Mouse (Mus musculus) layer of hippocampus, adult 18-20 months (tissue): Measurements from ENCODE around the gene Sbsn. TPM values are rescaled to one million over a fixed set of nuclear protein-coding genes. Genes with fewer than 3 reads are reported as not detected.

ENCODE experiments used
- DNase-seq, 2 experiments: peaks; one replicate each; pipeline ENCODE4 v3.0.0; 2022; ENCODE audit warnings: low spot score in 2 of 2
- total RNA-seq, 2 experiments: library from RNA; stranded (reverse); gene quantifications; 2 replicates each; pipeline ENCODE4 v1.2.3; 2021

Gene Sbsn
- total RNA-seq, 2 experiments from 2014 or later, result 6.9 to 10.1 TPM

GRCm38 (mm10) chr7:30749824-30750606 lies 1.3 kb upstream of the Sbsn start:
- no peak for DNase-seq

- DNase-seq, result no peak
Observed at GRCm38 (mm10) chr7:30757001-30757400, 5.7 kb downstream of the Sbsn start.

- no peak for DNase-seq
Observed at GRCm38 (mm10) chr7:30758853-30759252, 7.6 kb downstream of the Sbsn start.

GRCm38 (mm10) chr7:30761769-30762352 lies 10.6 kb downstream of the Sbsn start:
- no peak for DNase-seq

GRCm38 (mm10) chr7:30763456-30763855 lies 12.2 kb downstream of the Sbsn start, which contains the start of gene Dmkn:
Gene Dmkn, plus strand, starts transcription at chr7:30763756.
- DNase-seq, result no peak

- DNase-seq, result no peak
Observed at GRCm38 (mm10) chr7:30765173-30765572, 13.9 kb downstream of the Sbsn start.

GRCm38 (mm10) chr7:30766408-30766807 lies 15.1 kb downstream of the Sbsn start:
- no peak for DNase-seq

GRCm38 (mm10) chr7:30769236-30769635 lies 18.0 kb downstream of the Sbsn start:
- no peak for DNase-seq

GRCm38 (mm10) chr7:30776104-30776503 lies 24.8 kb downstream of the Sbsn start:
- peak in 1 of 2 experiments; percentile 11 for DNase-seq

GRCm38 (mm10) chr7:30777081-30777579 lies 25.9 kb downstream of the Sbsn start:
- DNase-seq, result no peak

GRCm38 (mm10) chr7:30777911-30778310 lies 26.6 kb downstream of the Sbsn start:
- no peak for DNase-seq

- DNase-seq, result no peak
Observed at GRCm38 (mm10) chr7:30781792-30782191, 30.5 kb downstream of the Sbsn start.

GRCm38 (mm10) chr7:30782658-30783057 lies 31.4 kb downstream of the Sbsn start:
- DNase-seq, result no peak

GRCm38 (mm10) chr7:30785154-30785553 lies 33.9 kb downstream of the Sbsn start:
- DNase-seq, result no peak

- DNase-seq, result peak; percentile 67 to 85
Observed at GRCm38 (mm10) chr7:30785721-30786546, 34.7 kb downstream of the Sbsn start.

- DNase-seq, result no peak
Observed at GRCm38 (mm10) chr7:30787377-30788022, 36.2 kb downstream of the Sbsn start, which contains the start of gene Krtdap. Gene Krtdap, plus strand, starts transcription at chr7:30787896.

GRCm38 (mm10) chr7:30790141-30790540 lies 38.9 kb downstream of the Sbsn start:
- DNase-seq, result peak; percentile 22 to 64

- no peak for DNase-seq
Observed at GRCm38 (mm10) chr7:30791921-30792320, 40.6 kb downstream of the Sbsn start.

GRCm38 (mm10) chr7:30794921-30795320 lies 43.6 kb downstream of the Sbsn start:
- DNase-seq, result no peak

- peak; percentile 19 to 44 for DNase-seq
Observed at GRCm38 (mm10) chr7:30796790-30797189, 45.5 kb downstream of the Sbsn start.

- no peak for DNase-seq
Observed at GRCm38 (mm10) chr7:30800653-30801052, 49.4 kb downstream of the Sbsn start.
